Mouse (Mus musculus): ENCODE results near the gene Cxcr2. TPM values are rescaled to one million over a fixed set of nuclear protein-coding genes. Genes with fewer than 3 reads are reported as not detected.
"Not testable (repeated sequence)": the region's sequence is repeated elsewhere in the genome, so short reads cannot be mapped to it uniquely, and the experiment has no call there.

Cxcr2 gene
- total RNA-seq, 4 experiments from 2014 or later = 0.23 to 0.44 TPM; not detected in 2

GRCm38 (mm10) chr1:74139415-74139814, 14.4 kb upstream of the Cxcr2 start:
- DNase-seq (ENCODE audit: low spot score) = no peak

- DNase-seq (ENCODE audit: low spot score) = no peak
Measured at GRCm38 (mm10) chr1:74141781-74142180, 12.0 kb upstream of the Cxcr2 start.

GRCm38 (mm10) chr1:74149106-74149885, 4.5 kb upstream of the Cxcr2 start:
- DNase-seq (ENCODE audit: low spot score) = no peak

- DNase-seq (ENCODE audit: low spot score) = no peak
Measured at GRCm38 (mm10) chr1:74150101-74150500, 3.7 kb upstream of the Cxcr2 start.

- DNase-seq (ENCODE audit: low spot score) = no peak
Measured at GRCm38 (mm10) chr1:74151091-74151490, 2.7 kb upstream of the Cxcr2 start.

- no peak for DNase-seq (ENCODE audit: low spot score)
Measured at GRCm38 (mm10) chr1:74155435-74156012, 1.7 kb downstream of the Cxcr2 start.

GRCm38 (mm10) chr1:74156381-74156910, 2.7 kb downstream of the Cxcr2 start:
- no peak for DNase-seq (ENCODE audit: low spot score)

- DNase-seq (ENCODE audit: low spot score) = not testable (repeated sequence)
Measured at GRCm38 (mm10) chr1:74159613-74160012, 5.8 kb downstream of the Cxcr2 start.

GRCm38 (mm10) chr1:74160036-74160435, 6.2 kb downstream of the Cxcr2 start:
- DNase-seq (ENCODE audit: low spot score) = no peak

GRCm38 (mm10) chr1:74167136-74167535, 13.3 kb downstream of the Cxcr2 start:
- no peak for DNase-seq (ENCODE audit: low spot score)

- DNase-seq (ENCODE audit: low spot score) = no peak
Measured at GRCm38 (mm10) chr1:74169721-74170120, 15.9 kb downstream of the Cxcr2 start.

GRCm38 (mm10) chr1:74172722-74173121, 18.9 kb downstream of the Cxcr2 start:
- no peak for DNase-seq (ENCODE audit: low spot score)

- no peak for DNase-seq (ENCODE audit: low spot score)
Measured at GRCm38 (mm10) chr1:74175731-74176130, 21.9 kb downstream of the Cxcr2 start.

- no peak for DNase-seq (ENCODE audit: low spot score)
Measured at GRCm38 (mm10) chr1:74178618-74179017, 24.8 kb downstream of the Cxcr2 start.

- no peak for DNase-seq (ENCODE audit: low spot score)
Measured at GRCm38 (mm10) chr1:74179624-74180408, 26.0 kb downstream of the Cxcr2 start.

GRCm38 (mm10) chr1:74181462-74181861, 27.7 kb downstream of the Cxcr2 start:
- no peak for DNase-seq (ENCODE audit: low spot score)

GRCm38 (mm10) chr1:74183006-74183405, 29.2 kb downstream of the Cxcr2 start:
- DNase-seq (ENCODE audit: low spot score) = no peak

GRCm38 (mm10) chr1:74190471-74190870, 36.7 kb downstream of the Cxcr2 start:
- DNase-seq (ENCODE audit: low spot score) = no peak

GRCm38 (mm10) chr1:74192711-74193110, 38.9 kb downstream of the Cxcr2 start:
- DNase-seq (ENCODE audit: low spot score) = no peak

GRCm38 (mm10) chr1:74194445-74194844, 40.7 kb downstream of the Cxcr2 start, which contains the start of gene Cxcr1:
Gene Cxcr1 (minus strand): TSS chr1:74194631.
- DNase-seq (ENCODE audit: low spot score) = no peak

- DNase-seq (ENCODE audit: low spot score) = no peak
Measured at GRCm38 (mm10) chr1:74195961-74196360, 42.2 kb downstream of the Cxcr2 start.

All from heart, adult 8-10 months (tissue).